Mouse (Mus musculus) liver, adult 2 months (tissue): Measurements from ENCODE around the gene Ints6. TPM values are rescaled to one million over a fixed set of nuclear protein-coding genes. Genes with fewer than 3 reads are reported as not detected.
A peak's percentile ranks its signal among the peaks of the same experiment; 100 is the strongest.
"Not testable (repeated sequence)": the region's sequence is repeated elsewhere in the genome, so short reads cannot be mapped to it uniquely, and the experiment has no call there.

Experiments
- DNase-seq: peaks from one replicate; pipeline ENCODE4 v3.0.0-alpha.2; 2011; ENCODE audit warnings: low read depth, low spot score; ENCODE audit errors: extremely low read depth
- H3K27ac ChIP-seq: fragments of 200-500 bp; replicated peaks from 2 replicates; pipeline ENCODE4 v1.5.1; 2012; ENCODE audit warnings: low read depth, mild to moderate bottlenecking, control low read depth, inconsistent platforms, low read length; ENCODE audit not compliant: insufficient read depth
- H3K27me3 ChIP-seq: fragments of 200-500 bp; 2 replicates; pipeline ENCODE4 v1.6.1; 2012; ENCODE audit warnings: mild to moderate bottlenecking, moderate library complexity, low read length, inconsistent platforms; ENCODE audit not compliant: control insufficient read depth, insufficient read depth
- H3K36me3 ChIP-seq: fragments of 200-500 bp; 2 replicates; pipeline ENCODE4 v1.6.1; 2012; ENCODE audit warnings: low read length, inconsistent platforms; ENCODE audit not compliant: control insufficient read depth, insufficient read depth
- H3K4me1 ChIP-seq: fragments of 200-500 bp; 2 replicates; pipeline ENCODE4 v1.6.1; 2011; ENCODE audit warnings: low read length; ENCODE audit not compliant: control insufficient read depth, insufficient read depth
- H3K4me3 ChIP-seq: fragments of 200-500 bp; 2 replicates; pipeline ENCODE4 v1.5.1; 2011; ENCODE audit warnings: low read depth, mild to moderate bottlenecking, control low read depth, low read length, moderate library complexity; ENCODE audit not compliant: insufficient read depth
- H3K79me2 ChIP-seq: fragments of 200-500 bp; 2 replicates; pipeline ENCODE4 v1.6.1; 2012; ENCODE audit warnings: inconsistent platforms, mild to moderate bottlenecking, low read length, moderate library complexity; ENCODE audit not compliant: control insufficient read depth, insufficient read depth
- H3K9ac ChIP-seq: fragments of 200-500 bp; 2 replicates; pipeline ENCODE4 v1.6.1; 2012; ENCODE audit warnings: low read depth, mild to moderate bottlenecking, control low read depth, inconsistent platforms, low read length
- CTCF ChIP-seq: fragments of 200-500 bp; IDR thresholded peaks from 2 replicates; pipeline ENCODE4 v1.5.1; 2011; ENCODE audit warnings: low read depth, low read length, control low read depth
- POLR2A ChIP-seq: fragments of 200-500 bp; IDR thresholded peaks from 2 replicates; pipeline ENCODE4 v1.6.1; 2011; ENCODE audit warnings: low read length, control low read depth; ENCODE audit not compliant: insufficient read depth; ENCODE audit errors: extremely low read depth
- WGBS: fragments of 180-500 bp; shearing (Covaris S2); methylation state at CpG from one replicate; pipeline ENCODE4 v1.1.7; 2018; 5-methylcytosine and 5-hydroxymethylcytosine counted together
- polyA plus RNA-seq: library from polyadenylated mRNA; depleted of rRNA; stranded (reverse); fragments of >200 nt; gene quantifications from 2 replicates; pipeline ENCODE4 v1.2.3, GENCODE M21; 2012
- total RNA-seq: library from RNA; depleted of rRNA; stranded (reverse); fragments of >200 nt; gene quantifications from 2 replicates; pipeline ENCODE4 v1.2.3, GENCODE M21; 2014

Gene Ints6
- total and polyA plus RNA-seq, 2 experiments, result 3.4 to 17.4 TPM

- no peak overlapping the region for H3K9ac ChIP-seq
- DNase-seq, result no peak
- no peaks in the 10 kb centered on the region for H3K36me3 ChIP-seq
- H3K4me1 ChIP-seq, result no peaks in the 10 kb centered on the region
- H3K27me3 ChIP-seq, result no peaks in the 10 kb centered on the region
- H3K4me3 ChIP-seq, result no peak overlapping the region
- no peak overlapping the region for H3K27ac ChIP-seq
- H3K79me2 ChIP-seq, result no peaks in the 10 kb centered on the region
- TF ChIP-seq CTCF, result no peak
- no peak for TF ChIP-seq POLR2A
- WGBS, result 96% methylated on average over 3 of the region's 3 CpGs
Measured at GRCm38 (mm10) chr14:62651771-62652170, 109.2 kb downstream of the Ints6 start.

GRCm38 (mm10) chr14:62650376-62650775 is 110.6 kb downstream of the Ints6 start:
- H3K79me2 ChIP-seq, result no peaks in the 10 kb centered on the region
- WGBS, result 73% methylated on average over 3 of the region's 3 CpGs

GRCm38 (mm10) chr14:62648405-62648804 is 112.6 kb downstream of the Ints6 start:
- 83% methylated on average over 6 of the region's 6 CpGs for WGBS
- H3K79me2 ChIP-seq, result no peaks in the 10 kb centered on the region
- H3K27me3 ChIP-seq, result no peaks in the 10 kb centered on the region
- DNase-seq, result no peak
- no peak overlapping the region for H3K4me3 ChIP-seq
- H3K9ac ChIP-seq, result no peak overlapping the region
- TF ChIP-seq POLR2A (no peak), CTCF (no peak)
- H3K27ac ChIP-seq, result no peak overlapping the region
- no peaks in the 10 kb centered on the region for H3K4me1 ChIP-seq
- no peaks in the 10 kb centered on the region for H3K36me3 ChIP-seq

More at GRCm38 (mm10) chr14:62650376-62650775, 110.6 kb downstream of the Ints6 start:
- H3K9ac ChIP-seq, result no peak overlapping the region
- H3K4me1 ChIP-seq, result no peaks in the 10 kb centered on the region
- H3K27ac ChIP-seq, result no peak overlapping the region
- DNase-seq, result no peak
- no peak overlapping the region for H3K4me3 ChIP-seq
- TF ChIP-seq POLR2A (no peak), CTCF (no peak)
- no peaks in the 10 kb centered on the region for H3K36me3 ChIP-seq
- no peaks in the 10 kb centered on the region for H3K27me3 ChIP-seq

GRCm38 (mm10) chr14:62642368-62642767 is 118.6 kb downstream of the Ints6 start:
- H3K27me3 ChIP-seq, H3K4me1 ChIP-seq, H3K36me3 ChIP-seq, H3K4me3 ChIP-seq, H3K79me2 ChIP-seq, H3K9ac ChIP-seq: not testable (repeated sequence)
- DNase-seq, result peak; percentile 6
- H3K27ac ChIP-seq, result peak overlapping the region; percentile 63
- WGBS, result 89% methylated on average over 6 of the region's 7 CpGs

- Histone ChIP-seq H3K9ac (no peak overlapping the region), H3K4me1 (no peaks in the 10 kb centered on the region), H3K4me3 (no peak overlapping the region), H3K27me3 (no peaks in the 10 kb centered on the region), H3K79me2 (no peaks in the 10 kb centered on the region), H3K36me3 (no peaks in the 10 kb centered on the region), H3K27ac (no peak overlapping the region)
- TF ChIP-seq CTCF (no peak), POLR2A (no peak)
- 64% methylated on average over 4 of the region's 4 CpGs for WGBS
- DNase-seq, result no peak
Measured at GRCm38 (mm10) chr14:62640396-62640795, 120.6 kb downstream of the Ints6 start.

- Histone ChIP-seq H3K4me3 (no peak overlapping the region), H3K79me2 (no peaks in the 10 kb centered on the region), H3K36me3 (no peaks in the 10 kb centered on the region), H3K9ac (no peak overlapping the region), H3K27me3 (no peaks in the 10 kb centered on the region), H3K4me1 (no peaks in the 10 kb centered on the region), H3K27ac (no peak overlapping the region)
- no peak for TF ChIP-seq POLR2A
- no peak for DNase-seq
- WGBS, result 85% methylated on average over 5 of the region's 5 CpGs
Measured at GRCm38 (mm10) chr14:62639551-62639950, 121.4 kb downstream of the Ints6 start.

GRCm38 (mm10) chr14:62639111-62639510 is 121.9 kb downstream of the Ints6 start:
- Histone ChIP-seq H3K4me1 (no peaks in the 10 kb centered on the region), H3K9ac (no peak overlapping the region), H3K79me2 (no peaks in the 10 kb centered on the region), H3K27ac (no peak overlapping the region), H3K4me3 (no peak overlapping the region), H3K27me3 (no peaks in the 10 kb centered on the region), H3K36me3 (no peaks in the 10 kb centered on the region)
- TF ChIP-seq POLR2A (no peak), CTCF (peak; percentile 51)
- WGBS, result 46% methylated on average over 6 of the region's 6 CpGs
- DNase-seq, result peak; percentile 13
